Mouse (Mus musculus) B cell, adult 2 months (primary cell): ENCODE results near the gene Supt3.

ENCODE experiments used
- DNase-seq, 2 experiments: peaks; one replicate each; pipeline ENCODE4 v3.0.0; 2022

Supt3 gene

GRCm38 (mm10) chr17:45143043-45143442, 366.1 kb downstream of the Supt3 start:
- no peak for DNase-seq

GRCm38 (mm10) chr17:45144656-45145055, 367.7 kb downstream of the Supt3 start:
- DNase-seq, result no peak

- no peak for DNase-seq
These were observed 374.5 kb downstream of the Supt3 start for GRCm38 (mm10) chr17:45151312-45151929.

- no peak for DNase-seq
These were observed 376.8 kb downstream of the Supt3 start for GRCm38 (mm10) chr17:45153721-45154120.

GRCm38 (mm10) chr17:45158171-45158691, 381.3 kb downstream of the Supt3 start:
- no peak for DNase-seq

GRCm38 (mm10) chr17:45160651-45161050, 383.7 kb downstream of the Supt3 start:
- DNase-seq, result peak; percentile 6 to 17

GRCm38 (mm10) chr17:45165741-45166140, 388.8 kb downstream of the Supt3 start:
- no peak for DNase-seq
